Mouse (Mus musculus) cerebellum, adult 11 months (tissue): ENCODE results near the gene Wdtc1.

Experiments
- DNase-seq: peaks from one replicate; pipeline ENCODE4 v3.0.0; 2022

Gene Wdtc1

DNA sequence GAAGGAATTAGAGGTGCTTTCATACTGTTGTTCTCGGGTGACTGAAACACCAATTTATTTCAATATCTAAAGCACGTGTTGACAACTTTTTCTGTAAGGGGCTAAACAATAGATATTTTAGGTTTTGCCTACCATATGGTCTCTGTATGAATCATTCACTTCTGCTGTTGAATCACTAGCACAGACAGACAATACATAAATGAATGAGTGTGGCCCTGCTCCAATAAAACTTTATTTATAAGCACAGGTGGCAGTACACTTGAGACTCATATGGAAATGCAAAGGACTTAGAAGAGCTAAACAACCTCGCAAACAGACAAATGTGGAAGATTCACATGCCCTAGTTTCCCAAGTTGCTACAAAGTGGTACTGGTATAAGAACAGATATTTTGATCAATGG, 33.6 kb downstream of the Wdtc1 start:
- DNase-seq, result no peak

DNA sequence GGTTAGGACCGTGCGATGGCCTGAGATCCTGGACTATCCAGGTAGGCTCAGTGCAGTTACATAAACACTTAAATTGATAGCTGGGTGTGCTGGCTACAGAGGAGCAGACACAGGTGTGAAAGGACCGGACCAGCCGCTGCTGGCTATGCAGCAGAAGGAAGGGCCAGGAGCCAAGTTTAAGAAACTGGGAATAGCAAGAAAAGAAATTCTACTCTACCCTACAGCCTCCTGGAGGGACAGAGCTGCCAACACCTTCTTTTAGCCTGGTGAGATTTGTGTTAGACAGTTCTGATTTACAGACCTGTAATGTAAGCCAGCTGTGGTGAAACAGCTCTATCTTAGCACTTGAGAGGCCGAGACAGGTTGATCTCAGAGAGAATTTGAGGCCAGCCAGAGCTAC, 37.3 kb downstream of the Wdtc1 start:
- no peak for DNase-seq

DNA sequence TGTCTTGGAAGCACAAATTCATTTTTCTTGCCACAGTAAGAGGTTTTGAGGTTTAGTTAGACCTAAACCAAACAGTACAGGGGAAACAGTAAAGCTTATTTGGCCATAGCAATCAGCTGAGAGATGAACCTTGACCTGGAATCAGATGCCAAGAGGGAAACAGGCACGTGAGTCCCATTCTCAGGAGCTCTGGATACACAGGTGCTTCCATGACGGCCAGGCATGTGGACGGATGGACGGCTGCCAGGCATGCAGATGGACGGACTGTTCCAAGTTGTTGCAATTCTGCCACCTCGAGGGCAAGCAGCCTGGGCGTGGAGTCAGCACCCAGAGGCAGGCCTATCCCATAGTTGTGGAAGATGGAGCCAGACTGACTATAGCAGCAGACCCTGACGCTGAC, 38.4 kb downstream of the Wdtc1 start:
- peak; percentile 82 for DNase-seq

DNA sequence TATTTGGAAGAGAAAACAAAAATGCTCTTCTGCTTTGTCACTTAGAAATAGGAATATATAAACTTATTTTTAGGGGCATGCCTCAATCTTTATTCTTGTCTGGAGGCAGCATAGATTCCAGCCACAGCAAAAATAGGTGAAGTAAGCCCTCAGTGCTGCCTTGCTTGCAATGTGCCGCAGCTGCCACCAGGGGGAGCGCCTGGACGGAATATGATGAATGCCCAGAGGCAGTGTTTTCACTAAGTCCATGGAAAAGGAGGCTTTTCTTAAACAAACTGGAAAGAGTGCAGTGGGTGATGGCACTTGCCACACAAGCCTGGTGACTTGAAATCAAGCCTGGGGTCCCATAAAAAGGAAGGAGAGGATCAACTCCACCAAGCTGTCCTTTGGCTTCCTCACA, 43.3 kb downstream of the Wdtc1 start:
- DNase-seq, result peak; percentile 80

DNA sequence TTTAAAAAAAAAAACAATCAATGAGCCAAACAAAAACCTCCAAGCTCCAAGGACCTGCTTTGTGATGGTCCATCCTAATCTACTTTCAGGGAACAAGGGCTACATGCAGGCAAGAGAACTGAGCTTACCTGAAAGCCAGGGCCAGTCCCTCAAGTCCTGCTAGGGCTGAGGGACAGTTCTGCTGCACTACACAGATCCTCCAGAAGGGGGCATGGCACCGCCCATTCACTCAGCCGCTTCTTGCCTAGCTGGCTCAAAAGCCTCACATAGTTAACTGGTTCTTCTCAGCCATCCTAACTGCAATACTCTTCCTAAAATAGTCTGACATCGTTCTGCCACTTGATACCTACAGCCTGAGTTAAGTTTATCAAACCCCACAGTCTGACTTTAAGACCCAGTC, 46.0 kb downstream of the Wdtc1 start:
- peak; percentile 64 for DNase-seq

DNA sequence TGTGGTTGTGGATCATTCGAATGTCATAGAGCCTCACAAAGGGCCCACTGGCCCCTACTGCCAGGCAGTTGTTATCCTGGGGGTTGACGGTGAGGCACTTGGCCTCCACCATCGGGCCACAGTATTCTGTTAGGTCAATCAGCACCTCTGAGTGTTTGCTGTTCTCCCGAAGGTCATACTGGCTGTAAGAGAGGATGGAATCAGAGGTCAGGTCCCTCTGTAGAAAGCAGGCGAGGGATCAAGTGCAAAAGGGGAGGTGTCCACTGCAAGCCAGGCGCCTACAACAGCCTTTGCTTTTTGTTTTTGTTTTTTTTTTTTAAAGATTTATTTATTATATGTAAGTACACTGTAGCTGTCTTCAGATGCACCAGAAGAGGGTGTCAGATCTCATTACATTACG, 47.5 kb downstream of the Wdtc1 start:
- no peak for DNase-seq

DNA sequence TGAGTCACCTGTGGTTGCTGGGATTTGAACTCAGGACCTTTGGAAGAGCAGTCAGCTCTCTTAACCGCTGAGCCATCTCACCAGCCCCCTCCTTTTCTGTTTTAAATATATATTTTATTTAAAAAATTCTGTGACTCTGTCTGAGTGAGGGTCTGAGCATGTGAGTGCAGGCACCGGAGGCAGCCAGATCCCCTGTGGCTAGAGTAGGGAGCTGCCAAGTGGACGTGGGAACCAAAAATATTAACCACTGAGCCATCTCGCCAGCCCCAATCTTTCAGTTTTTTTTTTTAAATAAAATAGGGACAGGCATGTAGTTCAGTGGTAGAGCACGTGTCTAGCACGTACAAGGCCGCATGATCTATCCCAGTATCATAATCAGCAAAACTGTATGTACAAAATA, 48.5 kb downstream of the Wdtc1 start:
- no peak for DNase-seq

DNA sequence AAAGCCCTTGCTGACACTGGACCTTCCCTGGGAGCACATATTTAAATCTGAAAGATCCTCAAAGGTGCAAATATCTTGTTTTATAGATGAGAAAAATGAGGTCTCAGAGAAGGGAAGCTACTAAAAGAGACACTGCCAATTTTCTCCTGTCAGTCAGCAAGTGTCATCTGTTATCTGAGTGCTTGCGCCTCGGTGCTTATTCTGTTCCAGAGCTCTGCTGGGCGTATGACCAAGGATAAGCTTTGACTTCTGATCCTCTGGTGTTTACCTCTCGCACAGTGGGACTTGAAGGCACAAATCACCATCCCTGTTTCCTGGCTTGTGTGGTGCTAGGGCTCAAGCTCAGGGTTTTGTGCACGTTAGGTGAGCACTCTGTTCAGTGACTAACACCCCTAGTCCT, 50.6 kb downstream of the Wdtc1 start:
- no peak for DNase-seq

DNA sequence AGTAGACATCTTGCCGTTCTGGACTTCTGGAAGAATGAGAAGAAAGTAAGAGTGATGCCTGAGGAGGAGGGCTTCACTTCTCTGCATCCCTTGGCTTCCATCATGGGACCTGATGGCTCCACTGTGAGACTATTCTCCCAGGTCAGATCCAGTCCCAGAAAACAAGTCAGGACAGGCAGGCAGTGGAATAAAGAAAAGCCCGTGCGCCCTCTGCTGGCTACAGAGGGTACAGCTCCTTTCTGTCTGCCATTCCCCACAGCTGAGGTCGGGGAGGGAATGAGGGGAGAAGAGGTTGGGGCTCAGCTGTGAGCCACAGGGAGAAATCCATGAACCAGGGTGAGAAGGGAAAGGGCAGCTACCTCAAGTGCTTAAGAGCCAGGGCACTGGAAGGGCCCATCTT, 51.5 kb downstream of the Wdtc1 start:
- DNase-seq, result peak; percentile 79

DNA sequence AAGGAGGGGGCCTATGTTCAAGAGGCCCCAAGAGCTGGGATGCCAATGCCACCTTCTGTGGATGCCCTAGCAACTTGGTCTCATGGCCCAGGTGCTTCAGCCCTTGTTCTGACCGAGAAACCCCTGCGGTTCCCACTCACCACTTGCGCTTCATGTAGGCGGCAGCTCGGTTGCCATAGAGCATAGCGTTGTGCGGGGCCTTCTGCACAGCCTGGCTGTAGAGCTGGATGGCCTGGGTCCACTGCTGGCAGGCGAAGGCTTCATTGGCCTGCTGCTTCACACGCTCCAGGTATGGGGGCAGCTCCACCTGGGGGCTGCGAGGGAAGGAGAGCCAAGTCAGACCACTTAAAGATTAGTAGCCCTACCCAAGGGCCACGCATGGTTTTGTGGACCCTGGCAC, 52.9 kb downstream of the Wdtc1 start:
- peak; percentile 33 for DNase-seq

DNA sequence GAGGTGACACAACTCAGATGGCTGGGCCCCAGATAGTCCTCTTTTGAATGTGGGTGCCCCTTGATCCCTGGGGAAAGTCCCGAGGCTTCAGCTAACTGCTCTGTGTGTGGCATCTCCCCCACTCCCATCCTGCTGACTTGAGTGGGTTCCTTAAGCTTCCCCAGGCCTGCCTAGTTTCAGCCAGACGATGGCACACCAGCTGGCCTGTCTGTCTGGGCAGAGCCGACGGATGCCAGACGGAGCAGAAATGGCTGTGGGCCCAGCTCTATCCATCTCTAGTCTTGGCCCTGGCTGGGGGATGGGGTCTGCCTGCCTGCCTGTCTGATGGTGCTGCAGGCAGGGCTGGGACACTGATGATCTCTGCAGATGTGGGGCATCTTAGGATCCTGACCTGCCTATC, 53.6 kb downstream of the Wdtc1 start:
- DNase-seq, result peak; percentile 74

DNA sequence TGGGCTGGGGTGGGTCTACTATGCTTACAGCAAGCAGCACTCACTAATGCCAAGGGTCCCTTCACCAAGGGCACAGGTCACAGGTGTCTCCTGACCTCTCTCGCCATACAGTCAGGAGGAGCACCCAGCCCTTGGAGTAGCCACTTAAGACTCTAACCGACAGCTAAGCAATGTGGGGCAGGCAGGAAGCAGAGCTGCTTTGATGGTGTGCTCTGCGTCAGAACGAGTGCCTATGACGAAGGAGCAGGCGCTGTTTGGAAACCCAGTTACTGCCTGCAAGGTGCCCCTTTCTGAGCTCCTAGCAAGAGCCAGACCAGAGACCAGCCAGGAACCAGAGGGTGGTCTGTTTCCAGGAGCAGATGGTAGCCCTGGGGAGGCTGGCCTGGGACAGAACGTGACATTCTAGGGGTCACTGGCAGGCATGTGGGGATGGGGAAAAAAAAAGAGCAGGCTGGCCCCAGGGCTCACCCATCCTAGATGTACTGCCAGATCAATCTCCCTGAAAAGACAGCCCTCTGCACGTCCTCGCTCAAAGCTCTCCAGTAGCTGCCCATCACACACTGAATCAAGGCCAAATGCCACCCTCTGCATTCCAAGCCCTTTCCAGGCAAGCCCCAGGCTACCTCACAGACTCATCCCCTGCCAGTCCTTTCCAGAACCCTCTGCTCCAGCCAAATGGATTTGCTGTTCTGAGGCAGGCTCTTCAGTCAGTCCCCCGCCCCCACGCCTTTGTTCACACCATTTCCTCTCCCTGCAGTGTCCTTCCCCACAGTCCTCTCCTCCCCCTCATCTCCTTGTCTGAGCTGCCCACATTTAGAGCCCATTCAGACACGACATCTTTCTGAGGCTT, 54.5 kb downstream of the Wdtc1 start:
- DNase-seq, result peak; percentile 85

DNA sequence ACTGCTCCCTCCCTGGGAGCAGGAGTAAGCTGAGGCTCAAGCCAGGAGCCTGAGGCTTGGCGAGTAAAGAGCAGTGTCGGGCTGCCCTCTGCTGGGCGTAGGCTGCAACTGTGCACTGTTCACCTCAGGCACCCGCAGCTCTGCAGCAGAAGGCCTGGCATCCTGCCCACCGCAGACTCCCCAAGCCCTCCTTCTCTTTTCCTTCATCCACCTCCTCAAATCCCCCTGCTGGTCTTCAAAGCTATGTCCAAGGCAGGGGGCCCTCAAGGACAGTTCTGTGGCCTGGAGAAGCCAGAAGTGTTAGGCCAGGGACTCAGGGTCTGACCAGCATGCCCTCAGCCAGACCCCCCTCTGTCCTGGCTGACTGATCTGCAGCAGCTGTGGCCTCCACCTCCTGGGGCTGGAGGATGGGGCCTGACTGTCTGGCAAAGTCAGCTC, 55.5 kb downstream of the Wdtc1 start:
- DNase-seq, result peak; percentile 91

DNA sequence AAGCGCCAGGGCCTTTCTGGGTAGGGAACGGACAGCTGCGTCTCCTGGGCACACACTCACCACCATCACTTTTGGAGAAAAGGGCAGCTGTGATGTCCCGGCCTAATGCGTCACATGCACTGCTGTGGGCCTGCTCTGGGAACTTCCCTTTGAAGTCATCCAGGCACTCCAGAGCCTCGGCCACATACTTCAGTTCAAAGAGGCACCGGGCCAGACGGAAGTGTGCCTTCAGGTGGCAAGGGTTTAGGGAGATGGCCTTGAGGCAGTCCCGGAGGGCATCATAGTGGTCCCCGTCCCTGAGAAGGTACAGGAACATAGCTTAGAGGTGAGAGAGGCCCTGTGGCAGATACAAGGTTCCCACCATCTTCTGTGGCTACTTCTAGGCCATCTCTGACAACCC, 55.9 kb downstream of the Wdtc1 start:
- DNase-seq, result no peak

DNA sequence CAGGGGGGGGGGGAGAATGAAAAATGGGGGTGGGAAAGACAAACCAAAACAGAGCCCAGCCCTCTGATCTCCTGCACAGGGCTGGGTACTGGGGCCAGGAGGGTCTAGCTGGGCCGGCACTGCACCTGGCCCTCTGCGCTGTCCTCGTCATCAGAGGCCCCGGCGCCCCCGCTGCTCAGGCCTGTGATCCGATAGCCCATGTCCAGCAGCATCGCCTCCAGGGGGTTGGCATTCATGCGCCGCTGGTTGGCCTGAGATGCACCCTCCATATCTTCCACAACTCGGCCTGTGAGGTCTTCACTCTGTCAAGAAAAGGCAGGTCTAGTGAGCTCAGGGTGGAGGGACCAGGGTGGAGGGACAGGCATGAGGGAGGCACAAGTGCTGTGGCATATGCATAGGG, 59.2 kb downstream of the Wdtc1 start:
- no peak for DNase-seq

DNA sequence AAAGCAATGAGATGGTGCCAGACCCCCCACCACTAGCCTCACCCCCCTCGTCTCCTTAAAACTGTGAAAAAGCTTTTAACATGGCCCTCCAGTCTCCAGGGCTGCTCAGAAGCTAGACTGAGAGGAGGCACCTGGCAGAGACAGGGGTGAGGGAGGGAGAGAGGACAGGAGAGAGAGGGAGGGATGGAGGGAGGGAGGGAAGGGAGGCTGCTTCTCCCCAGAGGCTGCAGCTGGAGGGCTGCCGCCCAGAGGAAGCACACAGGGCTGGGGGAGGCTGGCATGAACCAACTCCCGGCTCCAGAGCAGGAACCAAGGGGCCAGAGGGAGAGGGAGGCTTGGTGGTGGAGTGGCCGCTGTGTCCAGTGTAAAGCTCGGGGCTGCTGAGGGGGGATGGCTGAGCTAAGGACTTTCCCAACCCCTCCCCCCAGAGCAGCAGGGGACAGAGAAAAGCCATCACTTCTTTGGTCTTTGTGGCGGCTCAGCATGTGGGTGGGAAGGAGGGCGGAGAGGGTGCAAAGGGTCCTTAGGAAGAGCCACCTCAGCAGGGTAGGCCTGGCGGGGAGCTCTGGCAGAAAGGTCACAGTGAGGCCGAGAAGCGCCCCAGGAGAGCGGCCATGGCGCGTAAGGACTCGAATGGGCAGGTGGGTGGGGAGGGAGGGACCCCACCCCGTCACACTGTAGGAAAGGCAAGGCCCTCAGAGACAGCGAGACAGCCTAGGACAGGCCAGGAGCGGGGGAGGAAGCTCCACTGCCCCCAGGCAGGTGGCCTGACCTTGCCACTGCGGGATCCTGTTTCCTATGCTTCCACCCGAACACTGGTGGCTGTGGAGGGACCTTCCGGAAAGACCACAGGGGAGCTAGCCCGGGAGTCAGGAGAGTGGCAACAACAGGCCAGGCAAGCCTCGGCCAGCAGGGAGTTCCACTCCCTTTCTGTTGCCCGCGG, 60.1 kb downstream of the Wdtc1 start:
- no peak for DNase-seq

DNA sequence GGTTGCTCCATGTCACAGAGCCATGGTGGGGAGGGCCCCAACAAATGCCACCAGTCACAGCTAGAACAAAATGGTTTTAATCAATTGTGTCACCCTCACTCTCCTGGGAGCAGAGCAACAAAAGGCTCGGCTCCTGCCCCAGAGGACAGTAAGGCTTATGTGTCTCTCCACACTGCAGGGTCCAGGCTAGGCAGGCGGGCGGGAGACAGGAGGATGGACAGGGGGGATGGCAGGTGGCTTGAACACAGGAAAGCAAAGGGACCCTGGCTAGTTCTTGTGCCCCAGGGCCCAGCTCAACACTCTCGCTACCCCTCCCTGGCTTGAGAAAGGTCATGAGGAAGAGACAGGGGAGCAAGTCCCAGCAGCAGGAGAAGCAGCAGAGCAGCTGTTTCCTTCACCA, 60.9 kb downstream of the Wdtc1 start:
- DNase-seq, result no peak

DNA sequence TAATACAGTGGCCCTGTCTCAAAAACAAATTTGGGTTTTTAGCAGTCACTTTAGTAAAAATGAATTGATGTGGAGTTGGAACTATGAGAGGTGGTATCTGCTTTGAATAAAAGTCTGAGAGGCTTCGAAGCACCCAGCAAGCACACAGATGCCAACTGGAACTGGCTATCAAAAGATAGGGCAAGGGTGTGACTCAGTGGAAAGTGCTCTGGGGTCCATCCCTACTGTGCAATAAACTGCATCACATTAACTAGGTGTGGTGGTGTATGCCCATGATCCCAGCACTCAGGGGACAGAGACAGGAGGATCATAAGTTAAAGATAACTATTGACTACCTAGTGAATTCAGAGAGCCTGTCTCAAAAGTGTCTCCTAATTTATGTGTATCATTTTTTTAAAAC, 62.0 kb downstream of the Wdtc1 start:
- DNase-seq, result no peak

DNA sequence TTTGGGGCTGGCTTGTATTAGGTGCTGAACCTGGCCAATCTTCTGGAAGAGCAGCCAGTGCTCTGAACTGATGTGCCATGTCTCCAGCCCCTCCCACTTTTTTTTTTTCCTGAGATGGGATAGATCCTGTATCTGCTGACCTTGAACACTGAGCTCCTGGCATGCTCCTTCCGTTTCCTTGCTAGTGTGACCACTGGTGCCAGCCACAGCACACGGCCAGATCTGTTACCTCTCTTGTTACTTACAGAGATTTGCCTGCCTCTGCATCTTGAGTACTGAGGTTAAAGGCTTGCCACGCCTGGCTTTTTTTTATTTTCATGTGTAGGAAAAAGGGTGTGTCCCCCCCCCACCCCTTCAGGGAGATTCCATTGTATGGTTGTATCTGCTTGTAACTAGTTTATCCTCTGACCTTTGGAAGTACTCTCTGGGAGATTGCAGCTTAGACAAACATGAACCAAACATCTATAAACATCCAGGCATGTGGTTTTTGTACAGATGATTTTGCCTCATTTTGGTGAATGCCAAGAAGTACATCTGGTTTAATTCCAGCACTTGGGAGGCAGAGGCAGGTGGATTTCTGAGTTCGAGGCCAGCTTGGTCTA, 66.7 kb downstream of the Wdtc1 start:
- DNase-seq, result no peak

DNA sequence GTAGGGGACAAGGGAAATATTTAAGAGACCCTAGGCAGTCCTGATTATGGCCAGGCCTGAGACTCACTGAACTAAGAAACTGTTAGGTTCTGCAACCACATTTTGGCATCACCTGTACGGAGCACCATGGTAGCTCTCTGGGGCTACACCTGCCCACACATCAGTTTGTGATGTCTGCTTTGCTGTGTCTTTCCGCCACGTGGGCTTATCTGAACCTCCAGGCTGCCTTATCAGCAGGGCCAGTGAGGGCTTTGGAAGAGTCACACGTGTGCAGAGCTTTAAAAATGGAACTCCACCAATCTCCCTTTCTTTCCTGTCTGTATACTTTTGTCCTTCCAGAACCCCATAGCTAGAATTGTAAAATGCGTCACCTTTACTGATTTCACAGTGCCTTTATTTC, 67.3 kb downstream of the Wdtc1 start:
- DNase-seq, result no peak

DNA sequence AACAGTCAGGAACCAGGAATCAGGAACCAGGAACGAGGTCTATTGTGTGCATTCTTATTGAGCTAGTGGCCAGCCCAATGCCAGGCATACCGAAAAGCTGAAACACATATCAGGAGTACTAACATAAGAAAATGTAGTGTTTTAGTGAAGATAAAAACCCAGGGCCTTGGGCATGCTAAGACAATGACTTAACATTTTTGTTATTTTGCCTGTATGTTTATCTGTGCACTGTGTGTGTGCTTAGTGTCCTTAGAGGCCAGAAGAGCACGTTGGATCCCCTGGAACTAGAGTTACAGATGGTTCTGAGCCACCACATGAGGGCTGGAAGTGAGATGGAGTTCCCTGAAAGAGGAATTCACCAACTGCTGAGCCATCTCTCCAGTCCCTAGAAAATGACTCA, 68.0 kb downstream of the Wdtc1 start:
- no peak for DNase-seq

DNA sequence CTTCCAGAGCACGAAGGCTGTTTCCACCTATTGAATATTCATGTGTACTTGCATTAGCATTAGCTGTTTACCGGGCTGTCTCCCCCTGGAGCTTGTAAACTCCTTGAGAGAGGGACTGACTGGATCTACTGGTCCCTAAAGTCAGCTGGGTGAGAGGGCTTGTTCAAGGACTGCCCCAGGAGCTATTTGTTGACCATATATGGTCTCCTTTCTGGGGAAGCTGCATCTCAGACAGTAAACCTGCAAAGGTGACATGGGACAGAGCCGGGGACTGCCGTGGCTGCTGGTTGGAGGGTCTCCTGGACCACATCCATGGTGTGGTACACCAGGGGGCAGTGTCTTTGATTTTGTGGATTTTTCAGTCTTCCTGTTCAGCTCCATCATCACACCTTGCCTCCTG, 70.6 kb downstream of the Wdtc1 start:
- no peak for DNase-seq

DNA sequence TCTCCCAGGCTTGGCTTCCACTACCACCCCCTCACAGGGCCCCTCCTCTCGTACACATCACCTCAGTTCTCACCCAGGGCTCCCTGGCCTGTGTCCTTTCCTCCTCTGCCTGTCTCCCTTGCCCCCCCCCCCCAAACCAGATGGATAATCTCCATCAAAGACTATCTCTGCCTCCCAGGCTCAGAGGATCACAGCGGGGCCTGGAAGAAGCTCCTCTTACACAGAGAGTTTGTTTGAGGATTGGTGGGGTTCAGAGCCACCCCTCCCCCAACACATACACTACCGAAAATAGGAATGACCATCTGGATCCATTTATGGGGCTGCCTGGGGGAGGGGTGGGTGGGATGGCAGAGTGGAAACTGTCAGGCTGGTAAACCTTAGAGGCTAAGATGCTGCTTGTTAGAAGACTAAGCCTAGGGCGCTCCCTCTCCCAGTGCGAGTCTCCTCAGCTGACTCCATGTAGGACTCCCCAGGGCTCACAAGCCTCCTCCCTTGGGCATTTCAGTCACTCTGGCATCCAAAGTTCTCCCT, 71.3 kb downstream of the Wdtc1 start:
- no peak for DNase-seq
